Mouse (Mus musculus): ENCODE results near the gene Smad3.

DNA sequence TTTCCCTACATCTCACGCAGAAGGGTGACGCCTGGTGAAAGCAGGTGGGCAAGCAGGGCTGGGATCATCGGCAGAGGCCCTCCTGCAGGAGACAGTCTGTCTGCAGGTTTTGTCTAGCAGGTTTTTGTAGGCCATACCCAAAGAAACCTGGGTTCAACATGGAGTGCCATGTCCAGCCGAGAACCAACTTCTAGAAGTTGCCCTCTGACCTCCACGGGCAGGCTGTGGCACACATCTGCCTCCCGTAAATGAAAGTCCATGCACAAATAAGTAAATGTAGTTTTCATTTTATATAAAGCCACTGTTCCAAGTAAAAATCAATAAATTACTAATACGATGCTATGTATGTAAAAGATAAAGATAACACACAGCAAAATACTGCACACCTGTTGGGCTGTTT lies 3.0 kb upstream of the Smad3 start:
- TF ChIP-seq POLR2A (IDR thresholded peaks at IDR 0.05; ENCODE audit: low read depth, low read length) (no peak), CTCF (IDR thresholded peaks at IDR 0.05; ENCODE audit: extremely low read depth, insufficient read length, insufficient replicate concordance, low read depth, low read length) (no peak)

Measured in small intestine, adult 2 months (tissue).